Mouse (Mus musculus): ENCODE data around the gene Zscan25.
"Not testable (repeated sequence)": the region's sequence is repeated elsewhere in the genome, so short reads cannot be mapped to it uniquely, and the experiment has no call there.

GRCm38 (mm10) chr5:145307811-145308210 lies 27.5 kb downstream of the Zscan25 start:
- not testable (repeated sequence) for TF ChIP-seq CTCF (IDR thresholded peaks at IDR 0.05 in 2 of 3, conservative IDR thresholded peaks at IDR 0.05 in 1 of 3; ENCODE audit: control insufficient read depth in 1 of 3, insufficient read depth in 1 of 3, low read depth in 2 of 3, low read length in 3 of 3, poor library complexity in 1 of 3, severe bottlenecking in 1 of 3); BHLHE40 (IDR thresholded peaks at IDR 0.05; ENCODE audit: borderline replicate concordance, low read depth, low read length); USF1 (IDR thresholded peaks at IDR 0.05; ENCODE audit: low read depth, low read length); MYC (IDR thresholded peaks at IDR 0.05; ENCODE audit: low read depth, low read length); ZC3H11A (IDR thresholded peaks at IDR 0.05; ENCODE audit: low read depth, low read length); POLR2A (IDR thresholded peaks at IDR 0.05; ENCODE audit: control insufficient read depth in 1 of 2, insufficient read depth in 1 of 2, low read depth in 1 of 2, low read length in 2 of 2, poor library complexity in 1 of 2)
